Mouse (Mus musculus): ENCODE measurements at regions not wholly inside any gene's neighbourhood (a gene's known extent, or its start where the extent isn't known, plus 50 kb on each side); places are given as distances from the start of the nearest gene placed in this dataset.

- 78% methylated on average over 5 of the region's 5 CpGs for WGBS
- ATAC-seq (no peak), DNase-seq (ENCODE audit: low spot score) (no peak)
- no peak for TF ChIP-seq CTCF (IDR thresholded peaks at IDR 0.05; ENCODE audit: low read depth)
- H3K27me3 ChIP-seq (ENCODE audit: insufficient read depth, low read length) = no peaks in the 10 kb centered on the region
- no peaks in the 10 kb centered on the region for H3K36me3 ChIP-seq (ENCODE audit: insufficient read depth, low read length)
- H3K4me3 ChIP-seq (ENCODE audit: low read length) = no peak overlapping the region
- no peak overlapping the region for H3K4me2 ChIP-seq (ENCODE audit: low read depth, low read length)
- H3K9me3 ChIP-seq (ENCODE audit: low read length) = no peaks in the 10 kb centered on the region
- no peak overlapping the region for H3K9ac ChIP-seq (replicated peaks; ENCODE audit: low read length)
- no peak overlapping the region for H3K27ac ChIP-seq
- H3K4me1 ChIP-seq (ENCODE audit: insufficient read depth, low read length) = no peaks in the 10 kb centered on the region
These were observed 333.5 kb upstream of the Lsamp start for GRCm38 (mm10) chr16:39650616-39651015.

- H3K27me3 ChIP-seq (ENCODE audit: insufficient read depth, low read length) = no peaks in the 10 kb centered on the region
- DNase-seq (ENCODE audit: low spot score) (no peak), ATAC-seq (no peak)
- no peak for TF ChIP-seq CTCF (IDR thresholded peaks at IDR 0.05; ENCODE audit: low read depth)
- no peaks in the 10 kb centered on the region for H3K36me3 ChIP-seq (ENCODE audit: insufficient read depth, low read length)
- H3K4me2 ChIP-seq (ENCODE audit: low read depth, low read length) = no peak overlapping the region
- no peaks in the 10 kb centered on the region for H3K9me3 ChIP-seq (ENCODE audit: low read length)
- WGBS = 55% methylated on average over 1 of the region's 1 CpGs
- no peaks in the 10 kb centered on the region for H3K4me1 ChIP-seq (ENCODE audit: insufficient read depth, low read length)
- H3K9ac ChIP-seq (replicated peaks; ENCODE audit: low read length) = no peak overlapping the region
- H3K27ac ChIP-seq = no peak overlapping the region
- H3K4me3 ChIP-seq (ENCODE audit: low read length) = no peak overlapping the region
These were observed 316.3 kb upstream of the Lsamp start for GRCm38 (mm10) chr16:39667905-39668304.

GRCm38 (mm10) chr16:39672096-39672985 is 311.8 kb upstream of the Lsamp start:
- no peak overlapping the region for H3K4me3 ChIP-seq (ENCODE audit: low read length)
- H3K9me3 ChIP-seq (ENCODE audit: low read length) = no peaks in the 10 kb centered on the region
- DNase-seq (ENCODE audit: low spot score) = no peak
- no peaks in the 10 kb centered on the region for H3K4me1 ChIP-seq (ENCODE audit: insufficient read depth, low read length)
- H3K36me3 ChIP-seq (ENCODE audit: insufficient read depth, low read length) = no peaks in the 10 kb centered on the region
- WGBS = 59% methylated on average over 5 of the region's 5 CpGs
- no peak for TF ChIP-seq CTCF (IDR thresholded peaks at IDR 0.05; ENCODE audit: low read depth)
- no peak overlapping the region for H3K9ac ChIP-seq (replicated peaks; ENCODE audit: low read length)
- H3K27ac ChIP-seq = no peak overlapping the region
- no peak overlapping the region for H3K4me2 ChIP-seq (ENCODE audit: low read depth, low read length)
- ATAC-seq = no peak
- H3K27me3 ChIP-seq (ENCODE audit: insufficient read depth, low read length) = no peaks in the 10 kb centered on the region

- ATAC-seq = no peak
These were observed 308.4 kb upstream of the Lsamp start for GRCm38 (mm10) chr16:39675775-39676174.

GRCm38 (mm10) chr16:39678285-39678684 is 305.9 kb upstream of the Lsamp start:
- Histone ChIP-seq H3K27me3 (ENCODE audit: insufficient read depth, low read length) (no peaks in the 10 kb centered on the region), H3K4me1 (ENCODE audit: insufficient read depth, low read length) (no peaks in the 10 kb centered on the region), H3K9ac (replicated peaks; ENCODE audit: low read length) (no peak overlapping the region), H3K27ac (no peak overlapping the region), H3K36me3 (ENCODE audit: insufficient read depth, low read length) (no peaks in the 10 kb centered on the region), H3K4me2 (ENCODE audit: low read depth, low read length) (no peak overlapping the region), H3K9me3 (ENCODE audit: low read length) (no peaks in the 10 kb centered on the region), H3K4me3 (ENCODE audit: low read length) (no peak overlapping the region)
- 82% methylated on average over 4 of the region's 4 CpGs for WGBS
- ATAC-seq (no peak), DNase-seq (ENCODE audit: low spot score) (no peak)
- no peak for TF ChIP-seq CTCF (IDR thresholded peaks at IDR 0.05; ENCODE audit: low read depth)

More at GRCm38 (mm10) chr16:39675775-39676174, 308.4 kb upstream of the Lsamp start:
- no peaks in the 10 kb centered on the region for H3K9me3 ChIP-seq (ENCODE audit: low read length)
- 73% methylated on average over 3 of the region's 3 CpGs for WGBS
- no peaks in the 10 kb centered on the region for H3K27me3 ChIP-seq (ENCODE audit: insufficient read depth, low read length)
- H3K36me3 ChIP-seq (ENCODE audit: insufficient read depth, low read length) = no peaks in the 10 kb centered on the region
- H3K27ac ChIP-seq = no peak overlapping the region
- no peak overlapping the region for H3K9ac ChIP-seq (replicated peaks; ENCODE audit: low read length)
- H3K4me3 ChIP-seq (ENCODE audit: low read length) = no peak overlapping the region
- no peak overlapping the region for H3K4me2 ChIP-seq (ENCODE audit: low read depth, low read length)
- TF ChIP-seq CTCF (IDR thresholded peaks at IDR 0.05; ENCODE audit: low read depth) = no peak
- H3K4me1 ChIP-seq (ENCODE audit: insufficient read depth, low read length) = no peaks in the 10 kb centered on the region
- no peak for DNase-seq (ENCODE audit: low spot score)

GRCm38 (mm10) chr16:39693061-39693460 is 291.1 kb upstream of the Lsamp start:
- Histone ChIP-seq H3K4me3 (ENCODE audit: low read length) (no peak overlapping the region), H3K9ac (replicated peaks; ENCODE audit: low read length) (no peak overlapping the region), H3K4me1 (ENCODE audit: insufficient read depth, low read length) (no peaks in the 10 kb centered on the region), H3K4me2 (ENCODE audit: low read depth, low read length) (no peak overlapping the region), H3K36me3 (ENCODE audit: insufficient read depth, low read length) (no peaks in the 10 kb centered on the region), H3K27ac (no peak overlapping the region), H3K27me3 (ENCODE audit: insufficient read depth, low read length) (no peaks in the 10 kb centered on the region), H3K9me3 (ENCODE audit: low read length) (no peaks in the 10 kb centered on the region)
- 47% methylated on average over 2 of the region's 2 CpGs for WGBS
- DNase-seq (ENCODE audit: low spot score) (no peak), ATAC-seq (no peak)
- TF ChIP-seq CTCF (IDR thresholded peaks at IDR 0.05; ENCODE audit: low read depth) = no peak

- no peak overlapping the region for H3K9ac ChIP-seq (replicated peaks; ENCODE audit: low read length)
- TF ChIP-seq CTCF (IDR thresholded peaks at IDR 0.05; ENCODE audit: low read depth) = no peak
- WGBS = 87% methylated on average over 1 of the region's 1 CpGs
- H3K27ac ChIP-seq = no peak overlapping the region
- H3K27me3 ChIP-seq (ENCODE audit: insufficient read depth, low read length) = no peaks in the 10 kb centered on the region
- ATAC-seq = no peak
- H3K36me3 ChIP-seq (ENCODE audit: insufficient read depth, low read length) = no peaks in the 10 kb centered on the region
- DNase-seq (ENCODE audit: low spot score) = no peak
- H3K4me1 ChIP-seq (ENCODE audit: insufficient read depth, low read length) = no peaks in the 10 kb centered on the region
- no peak overlapping the region for H3K4me3 ChIP-seq (ENCODE audit: low read length)
- H3K4me2 ChIP-seq (ENCODE audit: low read depth, low read length) = no peak overlapping the region
- H3K9me3 ChIP-seq (ENCODE audit: low read length) = no peaks in the 10 kb centered on the region
These were observed 288.3 kb upstream of the Lsamp start for GRCm38 (mm10) chr16:39695855-39696254.

All from hindbrain, postnatal 0 days (tissue).